ENCODE assay signal across 8 mouse cellular contexts in genomic region chr15:81859330-81860255, GRCm38 (mm10). TPM values are rescaled to one million over a fixed set of nuclear protein-coding genes. Genes with fewer than 3 reads are reported as not detected.
DNase-seq lines count a peak whose midpoint lies in the region; ATAC-seq lines count a peak whose summit lies in the region.

No protein-coding gene starts in this region.

- H3K4me3 ChIP-seq in hindbrain, embryonic 11.5 days (ENCODE audit: low read depth, low read length): peak overlapping the region; percentile 69

- no peaks in the 10 kb centered on the region for H3K36me3 ChIP-seq in hindbrain, embryonic 11.5 days (ENCODE audit: control insufficient read depth, insufficient read depth, low read length)

- peak; percentile 76 for ATAC-seq in hindbrain, embryonic 11.5 days (ENCODE audit: low FRiP score)

- no peaks in the 10 kb centered on the region for H3K27me3 ChIP-seq in hindbrain, embryonic 11.5 days (ENCODE audit: control insufficient read depth, insufficient read depth, low read length)

- under 1% methylated on average over 39 of the region's 39 CpGs for WGBS in hindbrain, embryonic 11.5 days

- DNase-seq in MN1 (ENCODE audit: low spot score): peak; percentile 98
- DNase-seq in cerebellum, adult 9-11 months: peak; percentile 95
- peak; percentile 94 to 96 for DNase-seq in frontal cortex, adult 2 months (ENCODE audit: extremely low spot score in 1 of 2, low spot score in 1 of 2)
- DNase-seq in hindbrain, embryonic 11.5 days (ENCODE audit: low spot score): peak; percentile 86
- peak; percentile 81 to 87 for DNase-seq in layer of hippocampus, postnatal 10 days (ENCODE audit: low spot score in 2 of 2)
- peak; percentile 94 for DNase-seq in lung, postnatal 10 days
- DNase-seq in ovary, postnatal 36 days (ENCODE audit: low spot score): peak; percentile 77
- DNase-seq in thymus, postnatal 25 days: peak; percentile 84

- H3K4me1 ChIP-seq in hindbrain, embryonic 11.5 days (replicated peaks; ENCODE audit: control insufficient read depth, insufficient read depth, low read length): no peaks in the 10 kb centered on the region

- no peaks in the 10 kb centered on the region for H3K9me3 ChIP-seq in hindbrain, embryonic 11.5 days (ENCODE audit: control insufficient read depth, low read length)

- peak overlapping the region; percentile 80 for H3K27ac ChIP-seq in hindbrain, embryonic 11.5 days (ENCODE audit: low read depth, low read length)

- H3K4me2 ChIP-seq in hindbrain, embryonic 11.5 days (replicated peaks; ENCODE audit: low read depth, low read length): peak overlapping the region; percentile 90

- H3K9ac ChIP-seq in hindbrain, embryonic 11.5 days (ENCODE audit: low read depth, low read length): peak overlapping the region; percentile 67

RNA-seq across cellular contexts. Expression of gene Tob2, which starts 1.0 kb away (rescaled TPM):
- 21.1 and 22.6 TPM in 2 replicates for polyA plus RNA-seq in frontal cortex, adult 2 months (2012; rRNA removed)
- polyA plus RNA-seq in hindbrain, embryonic 11.5 days (2014; fragmentation: Nextera tagmentation; extraction: Ambion mirVana): 10.5 and 12.5 TPM in 2 replicates
- 10 to 100 TPM; 25.2 to 31.9 TPM for total RNA-seq in layer of hippocampus, postnatal 10 days (2021)

RNA-seq across cellular contexts. Expression of gene Phf5a, which starts 12.1 kb away (rescaled TPM):
- polyA plus RNA-seq in frontal cortex, adult 2 months (2012; rRNA removed): 47.0 and 53.8 TPM in 2 replicates
- polyA plus RNA-seq in hindbrain, embryonic 11.5 days (2014; fragmentation: Nextera tagmentation; extraction: Ambion mirVana): 184 and 186 TPM in 2 replicates
- total RNA-seq in layer of hippocampus, postnatal 10 days (2021): 10 to 100 TPM; 44.9 to 49.2 TPM

RNA-seq across cellular contexts. Expression of gene Aco2, which starts 12.5 kb away (rescaled TPM):
- polyA plus RNA-seq in frontal cortex, adult 2 months (2012; rRNA removed): 534 and 538 TPM in 2 replicates
- 155 and 169 TPM in 2 replicates for polyA plus RNA-seq in hindbrain, embryonic 11.5 days (2014; fragmentation: Nextera tagmentation; extraction: Ambion mirVana)
- 100 to 1,000 TPM; 396 to 417 TPM for total RNA-seq in layer of hippocampus, postnatal 10 days (2021)

RNA-seq across cellular contexts. Expression of gene Tef, which starts 57.4 kb away (rescaled TPM):
- 245 and 256 TPM in 2 replicates for polyA plus RNA-seq in frontal cortex, adult 2 months (2012; rRNA removed)
- polyA plus RNA-seq in hindbrain, embryonic 11.5 days (2014; fragmentation: Nextera tagmentation; extraction: Ambion mirVana): 12.0 and 12.4 TPM in 2 replicates
- total RNA-seq in layer of hippocampus, postnatal 10 days (2021): 100 to 1,000 TPM; 125 to 148 TPM

Comparison
In these comparisons a context has a peak if more than half of its experiments do, and no peak if none do; other contexts are left out.
1. Peak in every context shown above with its lines: DNase-seq, ATAC-seq, H3K4me3 ChIP-seq and H3K27ac ChIP-seq.